Mouse (Mus musculus): ENCODE measurements around the gene Tmtc2.

DNA sequence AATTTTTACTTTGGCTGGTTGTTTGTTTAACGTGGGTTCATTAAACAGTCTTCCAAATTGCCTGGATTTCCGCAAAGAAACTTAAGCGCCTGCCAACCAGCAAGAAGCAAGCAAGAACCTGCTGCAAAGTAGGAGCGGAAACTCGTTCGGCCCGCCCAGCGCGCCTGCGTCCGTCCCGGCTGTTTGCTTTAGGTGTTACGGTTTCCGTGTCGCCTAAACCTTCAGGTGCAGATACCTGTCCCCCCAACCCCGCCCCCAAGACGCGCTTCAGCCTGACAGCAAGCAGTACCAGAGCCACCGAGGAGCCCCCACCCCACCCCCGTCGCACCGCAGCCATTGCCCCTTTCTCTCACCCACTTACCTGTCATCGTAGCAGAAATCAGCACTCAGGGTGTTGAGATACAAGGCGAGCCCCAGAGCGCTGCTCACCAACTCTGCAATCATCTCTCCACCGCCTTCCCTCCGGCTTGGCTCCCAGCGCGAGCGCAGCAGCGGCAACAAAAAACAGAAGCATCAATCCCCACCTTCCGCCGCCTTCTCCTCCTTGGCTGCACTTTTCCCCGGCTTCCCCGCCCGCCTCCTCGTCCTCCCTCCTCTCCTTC, 844 bp downstream of the Tmtc2 start:
- TF ChIP-seq CTCF (IDR thresholded peaks at IDR 0.05) (no peak), EP300 (IDR thresholded peaks at IDR 0.05) (no peak)

All from lung, postnatal 0 days (tissue).